Mouse (Mus musculus) embryo, embryonic 10.5 days (tissue): Measurements from ENCODE around the gene Tnfrsf13b.
"Not testable (repeated sequence)": the region's sequence is repeated elsewhere in the genome, so short reads cannot be mapped to it uniquely, and the experiment has no call there.

Experiments used
- DNase-seq: peaks from one replicate; pipeline ENCODE4 v3.0.0-alpha.2; 2015; ENCODE audit warnings: low spot score

Gene Tnfrsf13b

DNA sequence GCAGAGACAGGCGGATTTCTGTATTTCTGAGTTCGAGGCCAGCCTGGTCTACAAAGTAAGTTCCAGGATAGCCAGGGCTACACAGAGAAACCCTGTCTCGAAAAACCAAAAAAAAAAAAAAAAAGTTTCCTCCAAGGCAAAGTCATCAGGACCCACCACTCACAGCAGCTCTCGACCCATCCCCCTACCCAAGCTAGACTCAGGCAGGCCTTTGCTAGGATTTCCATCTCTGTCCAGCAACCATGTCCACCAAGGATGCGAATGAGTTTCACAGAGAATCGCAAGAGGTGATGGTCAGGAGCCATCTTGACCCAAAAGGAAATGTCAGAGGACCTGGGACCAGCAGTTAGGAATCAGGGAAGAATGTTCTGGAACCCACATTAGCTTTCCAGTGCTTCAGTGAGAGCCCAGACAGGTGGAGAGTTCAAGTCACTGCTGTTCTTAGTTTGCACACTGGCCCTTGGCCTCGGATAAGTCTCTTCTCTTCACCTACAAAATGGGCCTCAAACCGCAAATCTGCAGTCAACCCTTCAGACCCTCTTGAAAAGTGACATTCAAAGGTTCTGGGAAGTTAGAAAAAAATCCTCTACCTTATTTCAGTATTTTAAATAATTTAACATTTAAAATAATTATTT lies 983 bp downstream of the Tnfrsf13b start:
- DNase-seq = no peak

DNA sequence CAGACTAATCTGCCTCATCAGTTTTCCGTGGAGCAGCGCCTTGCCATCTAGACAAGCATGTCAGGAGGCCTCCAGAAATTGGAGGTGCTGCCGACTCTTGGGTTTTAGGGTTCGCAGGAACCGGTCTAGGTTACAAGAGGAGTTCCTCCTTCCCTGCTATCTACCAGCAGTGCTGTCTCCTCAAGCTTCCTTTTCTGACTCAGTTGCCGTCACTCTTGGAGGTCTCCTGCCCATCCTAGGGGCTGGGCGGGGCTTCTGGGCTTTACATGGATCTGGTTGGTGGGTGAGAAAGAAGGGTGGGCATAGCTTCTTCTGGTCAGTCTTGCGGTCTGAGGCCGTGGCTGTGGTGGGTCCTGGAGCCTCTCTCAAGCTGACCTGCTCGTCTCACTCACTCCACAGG lies 2.8 kb downstream of the Tnfrsf13b start:
- no peak for DNase-seq

GRCm38 (mm10) chr11:61130646-61131045 lies 4.1 kb downstream of the Tnfrsf13b start:
- not testable (repeated sequence) for DNase-seq

- DNase-seq = no peak
Observed at GRCm38 (mm10) chr11:61132943-61133342, 6.4 kb downstream of the Tnfrsf13b start.

GRCm38 (mm10) chr11:61141693-61142092 lies 15.1 kb downstream of the Tnfrsf13b start:
- DNase-seq = no peak

DNA sequence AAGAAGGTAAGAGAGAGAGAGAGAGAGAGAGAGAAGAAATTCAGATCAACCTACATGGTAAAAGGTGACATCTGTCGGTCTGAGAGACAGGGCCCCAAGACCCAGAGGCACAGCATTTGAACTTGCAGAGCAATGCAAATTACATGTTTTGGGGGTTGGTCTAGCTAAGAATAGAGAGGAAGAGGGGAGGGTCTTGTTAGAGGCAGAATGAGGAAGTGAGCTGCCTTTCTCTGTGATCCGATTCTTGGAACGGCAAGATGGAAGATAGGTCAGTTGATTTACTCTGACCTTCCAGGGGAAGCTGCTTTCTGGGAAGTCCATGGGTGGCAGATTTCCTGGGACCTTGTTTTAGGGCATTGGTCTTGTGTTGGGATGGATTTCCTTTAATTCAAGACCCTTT lies 15.7 kb downstream of the Tnfrsf13b start:
- no peak for DNase-seq

DNA sequence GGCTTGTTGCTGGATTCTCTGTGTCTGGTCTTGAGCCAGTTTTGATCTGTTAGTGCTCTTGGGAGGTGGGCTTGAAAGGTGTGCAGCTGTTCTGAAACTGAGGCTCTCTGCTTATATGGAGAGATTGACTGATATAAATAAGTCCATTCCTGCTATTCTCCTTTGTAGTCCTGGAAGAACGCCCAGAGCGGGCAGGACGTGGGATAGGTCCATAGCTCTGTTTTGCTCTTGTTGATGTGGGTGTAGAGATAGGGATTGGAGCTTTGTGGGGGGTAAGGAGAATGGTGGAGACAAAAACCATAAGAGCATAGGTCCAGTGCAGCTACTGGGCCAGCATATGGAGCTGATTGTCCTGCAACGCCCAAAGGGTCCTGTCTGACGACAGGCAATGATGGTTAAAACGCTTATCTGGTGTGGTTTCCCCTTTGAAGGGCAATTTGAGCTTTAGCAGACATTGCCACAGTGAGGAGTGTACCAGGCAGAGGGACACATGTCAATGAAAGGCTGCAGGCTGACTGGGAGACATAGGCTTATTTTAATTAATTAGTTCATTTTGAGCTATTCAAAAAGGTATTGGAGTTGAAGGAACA lies 16.5 kb downstream of the Tnfrsf13b start:
- no peak for DNase-seq

- peak; percentile 28 for DNase-seq
Observed at GRCm38 (mm10) chr11:61143564-61144469, 17.3 kb downstream of the Tnfrsf13b start.

- no peak for DNase-seq
Observed at GRCm38 (mm10) chr11:61145551-61145950, 19.0 kb downstream of the Tnfrsf13b start.

DNA sequence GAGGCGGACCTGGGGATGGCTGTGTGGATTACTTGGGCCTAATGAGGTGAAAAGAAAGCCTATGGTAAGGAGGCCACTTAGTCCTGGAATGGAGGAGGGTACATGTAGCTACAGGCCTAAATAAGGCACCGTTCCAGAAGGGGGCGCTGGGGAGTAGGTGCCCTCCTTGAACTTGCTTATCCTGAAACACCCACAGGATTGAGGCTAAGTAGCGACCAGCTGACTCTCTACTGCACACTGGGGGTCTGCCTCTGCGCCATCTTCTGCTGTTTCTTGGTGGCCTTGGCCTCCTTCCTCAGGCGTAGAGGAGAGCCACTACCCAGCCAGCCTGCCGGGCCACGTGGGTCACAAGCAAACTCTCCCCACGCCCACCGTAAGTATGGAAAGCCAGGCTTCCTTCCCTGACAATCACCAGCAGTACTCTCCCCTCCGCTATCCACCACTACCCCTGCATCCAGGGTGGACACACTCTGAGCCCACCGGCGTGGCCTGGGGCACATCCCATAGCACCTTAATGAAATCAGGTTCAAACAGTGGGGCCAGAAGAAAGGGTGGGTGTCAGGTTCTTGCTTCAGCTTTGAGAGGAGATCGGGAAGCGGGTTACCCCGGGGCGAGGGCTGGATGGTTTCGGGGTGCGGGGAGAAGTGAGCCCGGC lies 20.2 kb downstream of the Tnfrsf13b start:
- peak; percentile 76 for DNase-seq

DNA sequence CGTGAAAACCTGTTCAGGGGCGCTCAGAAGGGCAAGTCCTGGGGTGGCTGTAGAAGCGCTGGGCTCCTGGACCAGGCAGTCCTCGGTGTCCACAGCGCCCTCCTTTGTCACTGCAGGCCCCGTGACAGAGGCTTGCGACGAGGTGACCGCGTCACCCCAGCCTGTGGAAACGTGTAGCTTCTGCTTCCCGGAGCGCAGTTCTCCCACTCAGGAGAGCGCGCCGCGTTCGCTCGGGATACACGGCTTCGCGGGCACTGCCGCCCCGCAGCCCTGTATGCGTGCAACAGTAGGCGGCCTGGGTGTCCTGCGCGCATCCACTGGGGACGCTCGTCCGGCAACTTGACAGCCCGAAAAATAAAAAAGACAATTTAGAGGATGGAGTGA lies 20.7 kb downstream of the Tnfrsf13b start:
- DNase-seq = peak; percentile 57

DNA sequence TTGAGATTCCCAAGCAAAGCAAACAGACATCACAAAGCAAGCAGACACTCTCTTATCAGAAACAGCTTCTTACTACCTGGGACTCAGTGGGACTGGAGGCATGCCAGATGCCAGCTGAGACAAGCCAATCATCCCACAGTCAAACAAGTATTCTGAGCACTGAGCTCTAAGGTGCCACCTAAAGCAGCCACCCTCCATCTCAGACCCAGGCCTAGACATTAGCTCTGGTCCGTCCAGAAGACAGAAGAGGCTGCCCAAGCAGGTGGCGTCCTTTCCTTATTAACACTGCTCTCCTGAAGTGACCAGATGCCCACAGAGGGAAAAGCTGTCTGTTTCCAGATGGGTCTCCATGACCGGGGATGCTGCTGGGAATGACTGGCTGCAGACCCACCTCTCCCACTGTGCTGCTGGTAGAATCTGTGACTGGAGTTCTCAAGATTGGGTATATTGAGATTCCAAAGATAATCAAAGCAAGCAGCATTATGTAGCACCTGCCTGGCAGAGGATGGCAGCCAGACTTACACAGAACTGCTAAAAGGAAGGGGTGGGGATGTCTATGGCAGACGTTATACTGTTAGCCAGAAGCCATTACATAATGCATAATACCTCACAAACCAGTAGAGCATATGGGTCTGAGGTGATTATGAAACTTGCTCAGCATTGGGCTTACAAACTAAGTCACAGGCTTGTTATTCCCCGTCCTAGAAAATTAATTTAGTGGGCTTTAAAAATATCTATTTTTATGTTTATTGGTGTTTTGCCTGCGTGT lies 23.9 kb downstream of the Tnfrsf13b start:
- no peak for DNase-seq

GRCm38 (mm10) chr11:61155727-61156126 lies 29.2 kb downstream of the Tnfrsf13b start:
- peak; percentile 23 for DNase-seq

DNA sequence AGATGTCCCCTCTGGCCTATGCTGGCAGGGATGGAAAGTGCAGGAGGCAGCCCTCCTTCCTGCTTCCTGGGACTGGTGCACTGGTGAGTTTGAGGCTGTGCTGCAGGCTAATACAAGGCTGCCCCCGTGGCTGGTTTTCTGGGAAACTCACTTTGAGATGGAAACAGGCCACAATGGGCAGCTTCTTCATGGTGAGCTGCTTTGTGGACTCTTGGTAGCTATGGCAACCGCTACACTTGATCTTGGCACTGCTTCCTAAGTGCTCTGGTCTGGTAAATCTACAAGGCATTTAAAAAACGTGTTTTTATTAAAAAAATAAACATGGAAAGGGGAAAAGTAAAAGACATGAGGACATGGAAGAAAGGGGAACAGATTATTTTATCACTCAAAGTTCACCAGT lies 31.6 kb downstream of the Tnfrsf13b start:
- no peak for DNase-seq

- no peak for DNase-seq
Observed at GRCm38 (mm10) chr11:61159796-61160732, 33.5 kb downstream of the Tnfrsf13b start.

DNA sequence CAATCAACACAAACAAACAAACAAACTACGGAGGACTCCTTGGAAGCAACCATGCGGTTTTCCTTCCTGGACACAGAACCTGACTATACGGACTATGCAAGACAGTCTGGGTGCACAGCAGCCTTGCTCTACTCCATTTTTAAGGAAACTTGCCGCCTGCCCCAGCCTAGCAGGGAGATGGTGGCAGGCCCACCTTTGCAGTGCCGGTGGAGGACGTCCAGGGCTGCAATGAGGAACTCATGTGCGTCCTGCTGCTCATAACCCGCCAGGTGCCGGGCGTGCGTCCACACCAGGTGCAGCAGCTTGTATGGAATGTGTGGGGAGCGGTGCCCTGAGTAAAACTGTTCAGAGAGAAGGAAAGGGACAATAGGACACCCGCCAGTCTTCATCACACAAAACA lies 34.6 kb downstream of the Tnfrsf13b start:
- DNase-seq = no peak

DNA sequence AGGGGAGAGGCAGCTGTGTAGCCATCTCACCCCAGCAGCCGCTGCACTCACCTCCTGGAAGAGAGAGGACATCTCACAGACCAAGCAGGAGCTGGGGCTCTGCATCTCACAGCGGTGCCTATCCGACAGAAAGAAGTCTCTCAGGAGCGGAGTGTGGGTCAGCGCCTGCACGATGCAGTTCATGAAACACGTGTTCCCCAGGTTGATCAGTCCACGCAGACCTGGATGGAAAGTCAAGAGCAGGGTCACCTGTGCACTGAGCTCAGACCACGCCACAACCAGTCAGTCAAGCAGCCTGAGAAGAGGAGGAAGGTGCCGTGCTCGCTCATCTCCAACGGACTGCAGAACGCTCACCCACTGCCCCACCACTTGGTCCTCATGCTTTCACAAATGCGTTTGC lies 36.2 kb downstream of the Tnfrsf13b start:
- DNase-seq = no peak

GRCm38 (mm10) chr11:61163341-61163740 lies 36.8 kb downstream of the Tnfrsf13b start:
- DNase-seq = no peak

GRCm38 (mm10) chr11:61164366-61164765 lies 37.8 kb downstream of the Tnfrsf13b start:
- DNase-seq = no peak

DNA sequence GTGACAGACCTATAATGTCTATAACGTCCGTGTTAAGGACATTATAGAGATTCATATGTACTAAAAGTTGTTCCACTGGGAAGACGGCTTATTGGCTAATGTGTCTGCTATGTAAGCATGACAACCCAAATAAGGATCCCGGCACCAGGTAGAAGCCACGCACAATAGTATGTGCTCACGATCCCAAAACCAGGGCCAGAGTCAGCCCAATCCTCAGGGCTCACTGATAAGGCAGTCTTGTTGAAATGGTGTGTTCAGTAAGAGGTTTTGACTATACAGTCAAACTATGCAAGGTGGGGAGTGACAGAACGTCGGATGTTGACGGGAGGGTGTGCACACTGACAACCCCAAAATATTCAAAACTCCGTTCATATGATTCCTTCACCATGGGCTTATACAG lies 38.3 kb downstream of the Tnfrsf13b start:
- DNase-seq = no peak

DNA sequence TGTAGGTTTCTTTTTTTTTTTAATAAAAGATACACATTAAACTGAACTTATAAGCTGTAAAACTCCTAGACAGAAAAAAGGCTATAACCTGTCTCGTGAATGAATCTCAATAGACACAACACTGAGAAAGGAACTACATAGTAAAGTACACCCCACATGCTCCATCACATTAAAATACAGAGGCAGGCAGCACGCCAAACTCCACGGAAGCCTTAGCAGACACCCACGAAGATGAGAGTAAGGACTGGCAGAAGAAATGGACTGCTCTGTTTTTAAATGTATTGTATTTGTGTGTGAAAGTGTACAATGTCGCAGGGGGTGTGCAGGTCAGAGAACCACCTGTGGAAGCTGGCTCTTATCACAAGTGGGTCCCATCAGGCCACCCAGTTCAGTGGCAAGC lies 43.6 kb downstream of the Tnfrsf13b start:
- no peak for DNase-seq
